Mouse (Mus musculus): Measurements from ENCODE around the gene Rbfox1.

Gene Rbfox1

DNA sequence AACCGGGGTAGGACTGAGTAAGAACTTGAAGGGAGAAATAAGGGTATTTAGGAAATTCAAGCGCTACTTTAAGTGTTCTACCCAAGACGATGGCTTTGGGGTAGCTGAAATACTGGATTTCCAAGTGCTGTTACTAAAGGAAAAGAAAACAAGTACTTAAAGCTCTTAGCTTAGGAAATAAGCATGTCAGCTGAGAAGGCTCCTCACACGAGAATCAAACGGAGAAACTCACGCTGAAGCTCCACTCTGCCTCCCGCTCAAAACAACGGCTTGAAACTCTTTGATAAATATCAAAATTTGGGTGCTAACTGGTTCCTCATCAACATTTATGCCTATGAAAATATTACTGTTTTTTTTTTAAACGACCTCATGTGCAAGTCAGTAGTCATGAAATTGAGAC is 1166.8 kb downstream of the Rbfox1 start:
- no peak for DNase-seq

DNA sequence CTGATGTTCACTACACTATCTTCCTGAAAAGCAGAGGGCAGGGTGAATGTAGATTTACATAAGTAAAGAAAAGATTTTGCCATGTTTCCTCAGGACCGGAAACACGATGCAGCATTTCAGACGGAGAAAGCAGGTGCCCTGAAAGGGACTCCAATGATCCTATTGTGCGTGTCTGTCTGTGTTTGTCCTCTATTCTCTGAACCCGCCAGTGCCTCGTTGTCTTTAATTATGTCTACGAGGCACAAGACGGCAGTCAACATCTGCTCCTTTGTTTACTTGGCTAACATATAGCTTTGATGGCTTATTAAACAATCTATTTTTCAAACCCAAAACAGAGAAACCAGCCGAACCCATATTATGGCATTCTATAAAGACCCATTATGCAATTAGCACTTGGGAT is 1167.3 kb downstream of the Rbfox1 start:
- DNase-seq: no peak

DNA sequence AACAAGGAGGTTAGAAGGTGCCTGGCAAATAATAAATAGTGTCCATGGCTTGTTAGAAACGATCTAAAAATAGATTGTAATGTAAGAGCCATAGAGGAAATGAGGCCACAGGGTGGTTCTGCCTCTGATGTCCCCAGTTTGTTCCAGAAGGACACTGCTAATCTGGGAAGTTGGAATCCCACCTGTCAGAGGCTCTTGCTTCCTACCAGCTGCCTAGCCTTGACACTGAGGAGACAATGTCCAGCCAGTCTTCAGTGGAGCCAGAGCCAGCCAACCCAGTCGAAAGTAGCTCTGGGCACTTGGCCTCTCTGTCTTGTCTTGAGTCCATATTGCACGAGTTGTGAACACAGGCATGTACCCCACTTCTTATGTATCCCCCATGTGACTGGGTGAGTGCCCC is 1172.6 kb downstream of the Rbfox1 start:
- no peak for DNase-seq

DNA sequence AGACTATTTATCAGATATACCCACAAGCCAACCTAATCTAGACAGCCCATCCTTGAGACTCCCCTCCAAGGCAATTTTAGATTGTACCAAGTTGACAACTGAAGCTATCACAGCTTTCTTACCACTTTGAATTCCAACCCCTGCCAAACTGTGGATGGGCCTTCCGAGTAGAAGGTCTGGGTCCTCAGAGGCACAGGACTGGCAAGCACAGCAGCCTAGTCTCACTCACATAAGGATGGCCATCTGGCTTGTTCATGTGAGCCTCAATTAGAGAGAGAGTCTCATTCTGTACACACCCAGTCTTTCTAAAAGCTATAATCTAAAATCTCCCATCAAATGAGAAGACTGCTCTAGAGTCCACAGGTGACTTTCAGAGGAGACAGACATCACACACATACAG is 1173.4 kb downstream of the Rbfox1 start:
- DNase-seq: no peak

DNA sequence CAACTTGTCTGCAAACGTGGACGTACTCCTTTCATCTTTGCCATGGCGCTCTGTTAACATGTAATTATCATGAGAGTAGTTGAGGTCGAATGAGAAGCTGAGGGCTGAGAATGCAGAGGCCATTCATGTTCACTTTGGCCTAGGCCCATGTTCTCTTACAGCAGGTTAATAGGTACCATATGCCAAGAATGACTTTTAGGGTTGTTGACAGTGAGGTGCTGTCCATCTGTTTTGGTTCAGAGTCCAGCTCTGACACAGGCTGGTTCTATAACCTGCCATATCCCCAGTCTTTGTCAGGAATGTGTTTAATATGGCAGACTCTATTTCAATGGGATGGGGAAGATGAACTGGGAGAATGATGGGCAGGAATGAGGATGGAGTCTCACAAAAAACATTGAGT is 1174.4 kb downstream of the Rbfox1 start:
- no peak for DNase-seq

DNA sequence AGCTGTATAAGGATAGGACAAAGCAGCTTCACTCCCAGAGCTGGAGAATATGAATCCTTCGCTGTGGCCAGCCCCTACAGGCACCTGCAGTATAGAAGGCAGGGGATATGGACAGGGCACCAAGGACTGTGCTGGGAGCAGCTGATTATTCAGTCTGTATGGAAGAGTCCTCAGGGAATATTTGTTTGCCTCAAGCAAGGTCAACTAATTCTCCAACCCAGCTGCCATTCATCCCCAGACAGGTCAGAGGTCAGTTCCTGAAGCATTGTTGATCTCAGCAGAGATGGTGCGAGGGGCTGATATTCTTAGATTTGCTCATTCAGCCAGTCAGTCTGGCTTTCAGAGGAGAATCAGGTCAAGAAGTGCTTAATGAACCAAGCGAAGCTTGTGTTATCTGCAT is 1175.7 kb downstream of the Rbfox1 start:
- no peak for DNase-seq

DNA sequence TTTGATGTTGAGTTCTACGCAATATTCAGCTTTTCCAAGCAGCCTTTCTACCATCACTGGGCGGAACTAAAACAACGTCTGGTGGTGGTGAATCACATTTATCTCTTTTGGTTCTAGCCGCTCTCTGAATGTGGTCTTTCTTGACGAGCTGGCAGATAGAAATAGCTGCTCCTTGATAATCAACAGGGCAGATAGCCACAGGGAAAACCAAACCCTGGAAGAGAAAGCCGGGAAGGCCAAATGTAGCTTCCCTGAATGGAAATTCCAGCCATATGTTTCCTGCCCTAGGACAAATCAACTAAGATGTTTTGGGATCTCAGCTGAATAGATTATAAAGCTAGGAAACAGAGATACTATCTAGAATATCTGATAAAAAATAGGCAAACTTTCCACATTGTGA is 1177.4 kb downstream of the Rbfox1 start:
- DNase-seq: no peak

DNA sequence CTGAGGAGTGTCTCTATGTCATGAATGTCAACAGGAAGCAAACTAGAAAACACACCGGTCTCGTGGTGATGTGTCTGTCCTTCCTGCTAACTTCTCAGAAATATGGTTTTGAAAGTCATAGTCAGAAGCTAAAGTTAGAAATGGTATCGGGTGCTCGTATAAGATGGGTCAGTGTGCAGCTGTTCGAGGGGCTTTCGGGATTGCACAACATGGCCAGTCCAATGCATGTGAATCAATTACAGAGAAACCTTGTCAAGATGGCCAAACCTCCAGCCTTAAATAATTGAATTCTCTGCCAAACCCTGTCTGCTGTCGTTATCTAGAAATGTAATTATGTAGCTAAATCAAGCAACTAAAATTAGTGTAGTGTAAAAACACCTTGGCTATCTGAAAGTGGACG is 1182.0 kb downstream of the Rbfox1 start:
- DNase-seq: no peak

DNA sequence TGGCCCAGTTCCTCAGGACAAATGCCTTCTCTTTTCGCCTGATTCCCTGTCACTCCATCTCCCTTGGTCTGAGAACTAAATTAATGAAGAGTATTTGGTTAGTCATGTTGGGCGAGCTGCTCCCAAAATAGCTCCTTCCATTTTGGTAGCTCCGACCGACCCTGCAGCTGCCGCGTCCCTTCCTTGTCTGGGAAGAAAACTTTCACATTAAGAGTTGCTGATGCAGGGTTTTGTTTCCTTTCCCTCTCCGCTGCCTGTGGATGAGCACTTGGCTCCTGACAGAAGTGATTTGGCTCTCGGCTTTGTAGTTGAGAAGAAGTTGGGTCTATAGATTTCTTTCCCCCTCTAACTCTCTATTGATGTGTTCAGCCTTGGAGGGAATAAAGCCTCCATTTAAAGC is 1184.4 kb downstream of the Rbfox1 start:
- DNase-seq: no peak

DNA sequence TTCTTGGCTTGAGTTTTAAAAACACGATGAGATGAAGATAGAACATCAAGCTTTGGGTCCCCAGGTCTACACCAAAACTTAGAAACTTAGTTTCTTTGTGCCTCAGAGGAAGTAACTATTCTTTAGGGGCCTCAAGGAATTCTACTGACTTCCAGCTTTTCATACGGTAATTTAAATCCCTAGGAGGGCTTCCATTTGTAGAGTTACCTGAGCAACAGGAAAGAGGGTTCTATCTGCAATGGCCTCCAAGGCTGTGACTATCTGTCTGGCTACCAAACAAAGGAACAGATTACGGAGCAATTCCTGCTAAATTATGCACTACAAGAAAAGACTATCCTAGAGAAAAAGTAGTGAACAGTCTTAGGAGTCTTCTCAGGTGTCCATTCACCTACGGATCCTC is 1189.6 kb downstream of the Rbfox1 start:
- no peak for DNase-seq

DNA sequence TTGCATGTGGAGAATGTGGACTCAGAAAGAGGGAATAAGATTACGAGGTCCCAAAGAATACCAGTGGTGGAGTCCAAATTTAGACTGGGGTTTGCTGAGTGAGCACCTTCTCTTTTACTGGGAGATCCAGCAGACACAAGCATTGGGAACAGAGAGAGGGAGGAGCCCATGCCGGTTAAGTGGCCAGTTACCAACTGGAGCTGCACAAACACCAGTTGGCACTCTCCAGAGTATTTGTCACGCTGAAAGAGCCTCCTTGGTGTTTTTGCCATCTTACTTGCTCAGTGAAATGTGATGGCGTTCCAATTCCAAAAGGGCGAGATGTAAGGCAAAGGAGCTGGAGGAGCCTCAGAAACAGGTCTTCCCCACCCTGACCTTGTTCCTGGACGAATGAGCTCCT is 1190.6 kb downstream of the Rbfox1 start:
- DNase-seq: no peak

DNA sequence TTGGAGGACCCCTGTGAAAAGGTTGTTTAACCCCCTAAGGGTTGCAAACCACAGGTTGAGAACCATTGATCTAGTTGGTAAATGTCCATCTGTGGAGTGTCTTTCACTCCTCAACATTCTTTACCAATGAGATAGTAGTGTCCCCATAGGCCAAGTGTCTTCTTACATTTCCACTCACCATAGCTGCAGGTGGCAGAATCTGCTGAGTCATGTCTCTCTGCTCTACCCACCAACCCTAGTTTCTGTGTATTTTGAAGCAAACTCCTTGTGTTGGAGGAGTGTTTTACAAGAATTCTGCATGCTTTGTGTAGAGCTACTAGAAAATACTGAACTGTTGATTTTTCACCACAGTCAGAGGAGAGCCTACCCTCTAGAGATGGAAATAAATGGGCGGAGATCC is 1191.2 kb downstream of the Rbfox1 start:
- DNase-seq: no peak

DNA sequence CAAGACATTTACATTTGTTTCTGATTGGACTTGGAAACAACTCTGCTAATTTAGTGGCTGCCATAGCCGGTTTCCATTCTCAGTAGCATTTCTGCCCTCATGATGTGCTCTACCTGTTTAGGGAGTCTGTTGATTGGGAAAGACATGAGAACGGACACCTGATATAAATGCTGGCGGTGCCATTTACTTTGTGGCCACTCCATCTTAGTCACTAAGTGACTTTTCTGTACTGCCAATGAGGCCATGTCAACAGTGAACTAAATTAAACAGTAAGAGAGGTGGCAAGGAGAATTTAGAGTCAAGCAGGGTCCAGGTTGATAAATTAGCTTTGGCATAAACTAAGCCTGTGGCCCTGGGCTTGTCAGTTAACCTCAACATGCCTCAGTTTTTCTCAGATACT is 1191.6 kb downstream of the Rbfox1 start:
- DNase-seq: no peak

DNA sequence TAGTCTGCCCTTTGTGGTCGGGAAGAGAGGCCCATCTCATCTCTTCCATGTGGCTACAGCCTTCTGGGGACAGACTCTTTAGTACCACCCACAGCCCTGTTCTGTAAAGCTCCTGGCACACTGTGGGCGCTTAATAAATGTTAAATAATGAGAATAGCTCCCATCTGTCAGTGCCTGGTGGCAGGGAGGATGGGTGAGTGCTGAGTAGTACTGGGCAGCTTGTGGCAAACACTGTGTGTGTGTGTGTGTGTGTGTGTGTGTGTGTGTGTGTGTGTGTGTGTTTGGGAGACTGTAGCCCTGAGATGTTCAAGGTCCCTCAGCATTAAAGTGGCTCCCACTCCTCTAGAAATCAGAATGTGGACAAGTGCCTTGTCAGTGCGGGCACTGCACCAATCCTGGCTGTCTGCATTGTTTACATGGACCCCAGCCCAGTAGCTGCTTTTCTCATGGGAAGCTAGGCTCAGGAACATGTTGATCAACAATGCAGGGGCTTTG is 1196.0 kb downstream of the Rbfox1 start:
- DNase-seq: peak; percentile 64

DNA sequence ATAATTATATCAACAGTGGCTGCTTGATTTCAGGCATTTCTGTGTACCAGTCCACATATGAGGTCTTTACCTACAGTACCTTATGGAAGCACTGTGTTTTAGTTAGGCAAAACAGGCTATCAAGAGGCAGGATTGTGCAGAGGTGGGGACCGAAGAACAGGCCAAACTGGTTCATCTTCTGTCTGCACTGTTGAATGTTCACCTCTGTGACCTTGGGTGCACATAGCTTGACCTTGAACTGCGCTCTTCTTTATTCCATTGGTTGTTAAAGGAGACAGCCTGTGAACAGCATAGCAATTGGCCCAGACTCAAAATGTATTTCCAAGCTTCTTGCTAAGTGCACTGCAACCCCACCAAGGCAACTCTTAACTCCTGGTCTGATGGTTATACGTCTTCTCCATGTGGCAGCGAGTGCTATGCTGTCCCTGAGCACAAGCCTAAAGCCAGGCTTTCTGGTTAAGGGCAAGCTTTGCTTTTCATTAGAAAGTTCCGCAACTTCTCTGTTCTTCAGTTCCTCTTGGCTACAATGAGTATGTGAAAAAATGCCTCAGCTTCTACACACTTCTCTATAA is 1196.6 kb downstream of the Rbfox1 start:
- DNase-seq: no peak

DNA sequence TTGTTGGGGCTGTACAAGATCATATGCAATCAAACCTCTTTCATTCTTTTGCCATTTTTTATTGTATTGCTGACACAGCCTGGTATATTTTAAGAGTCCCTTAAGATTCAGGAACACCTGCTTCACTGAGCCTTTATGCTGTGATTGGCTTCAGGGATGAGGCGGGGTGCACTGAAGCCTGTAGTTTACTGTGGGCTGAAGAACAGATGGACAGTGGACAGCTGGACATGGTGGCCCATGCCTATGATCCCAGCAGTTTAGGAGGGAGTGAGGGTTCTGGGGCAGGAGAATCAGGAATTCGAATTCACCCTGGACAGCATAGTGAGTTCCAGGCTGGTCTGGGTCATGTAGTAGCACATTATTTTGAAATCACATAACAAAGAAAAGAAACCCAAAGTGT is 1198.8 kb downstream of the Rbfox1 start:
- no peak for DNase-seq

DNA sequence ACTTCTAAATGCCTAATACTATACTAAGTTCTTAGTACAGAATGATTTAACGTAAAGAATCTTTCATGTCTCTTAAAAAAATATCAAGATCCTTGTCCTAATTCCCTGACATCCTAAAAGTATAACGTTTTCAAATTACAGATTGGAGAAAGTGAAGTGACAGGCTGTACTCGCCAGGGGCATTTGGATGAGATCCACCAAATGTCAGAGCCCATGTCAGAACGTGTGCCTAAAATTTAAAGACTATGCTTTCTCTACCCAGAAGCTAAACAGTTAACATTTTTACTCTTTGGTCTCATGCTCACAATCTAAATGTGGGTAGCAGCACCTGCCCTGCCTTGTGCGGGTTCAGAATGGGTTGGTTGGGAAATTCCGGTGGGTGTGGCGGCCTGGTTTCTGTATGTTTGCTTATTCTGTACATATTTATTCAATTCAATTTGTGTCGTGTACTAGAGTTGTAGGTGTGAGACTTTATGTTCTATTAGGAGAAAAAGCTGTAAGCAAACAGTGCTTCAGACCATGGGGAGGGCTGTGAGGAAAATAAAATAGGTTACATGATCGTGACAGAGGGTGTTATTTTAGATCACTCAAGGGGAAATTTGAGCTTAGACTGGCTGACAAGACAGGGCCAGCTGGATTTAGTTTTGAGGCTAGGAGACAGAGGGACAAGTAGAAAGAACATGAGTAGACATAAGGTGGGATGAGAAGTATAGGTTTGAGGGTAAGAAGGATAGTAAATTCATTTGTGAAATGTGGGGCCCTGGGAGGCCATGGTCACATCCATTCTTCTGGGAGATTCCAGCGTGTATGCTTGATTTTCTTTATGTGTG is 1203.7 kb downstream of the Rbfox1 start:
- no peak for DNase-seq

DNA sequence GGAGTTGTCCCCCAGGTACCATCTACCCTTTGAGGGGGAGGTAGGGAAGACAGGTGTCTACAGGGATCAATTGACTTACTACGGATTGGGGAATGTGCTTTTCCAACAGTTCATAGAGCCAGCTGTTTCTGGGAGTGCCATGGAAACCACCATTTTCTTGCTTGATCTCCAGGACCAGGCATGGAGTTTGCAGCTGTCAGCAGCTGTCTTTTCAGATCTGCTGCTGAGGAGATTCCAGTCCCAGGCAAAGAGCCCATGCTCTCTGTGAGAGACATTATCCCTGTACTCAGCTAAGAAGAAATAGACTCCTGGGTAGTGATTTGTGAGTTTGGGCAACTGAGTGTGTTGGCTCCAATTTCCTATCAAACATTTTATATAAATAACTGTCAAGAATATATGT is 1204.3 kb downstream of the Rbfox1 start:
- no peak for DNase-seq

DNA sequence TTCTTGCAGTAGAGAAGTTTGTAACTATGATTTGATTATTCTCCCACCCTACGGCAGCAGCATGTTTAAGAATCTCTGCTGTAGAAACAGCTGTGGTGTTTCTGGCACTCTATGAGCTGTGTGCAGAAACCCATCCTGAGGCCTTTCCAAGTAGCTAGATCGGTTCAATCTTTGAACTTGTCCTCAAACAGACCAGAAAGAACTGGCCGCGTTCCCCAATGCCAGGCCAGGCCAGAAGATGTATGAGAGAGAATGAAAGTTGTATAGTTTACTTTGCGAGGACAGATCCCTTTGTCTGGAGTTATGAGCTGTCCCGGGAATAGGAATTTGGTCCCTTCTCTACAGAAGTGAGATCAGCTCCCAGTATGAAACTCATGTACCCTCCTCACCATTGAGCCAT is 1205.0 kb downstream of the Rbfox1 start:
- no peak for DNase-seq

DNA sequence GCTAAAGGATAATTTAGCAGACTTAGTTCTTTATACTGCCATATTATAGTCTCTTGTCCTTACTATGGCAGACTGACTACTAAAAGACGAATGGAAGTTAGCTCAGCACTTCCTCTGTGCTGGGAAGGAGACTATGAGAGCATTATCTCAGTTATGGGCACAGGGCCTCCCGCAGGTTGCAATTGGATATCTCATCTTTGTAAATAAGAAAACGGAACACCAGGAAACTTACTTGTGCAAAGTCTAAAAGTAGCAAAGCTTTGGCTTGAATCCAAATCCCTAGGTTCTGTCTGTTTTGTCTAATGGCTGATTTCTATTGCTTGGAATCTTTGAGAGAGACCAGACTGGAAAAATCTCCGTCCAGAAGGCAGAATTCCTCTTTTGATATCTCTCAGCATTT is 1207.7 kb downstream of the Rbfox1 start:
- DNase-seq: no peak

DNA sequence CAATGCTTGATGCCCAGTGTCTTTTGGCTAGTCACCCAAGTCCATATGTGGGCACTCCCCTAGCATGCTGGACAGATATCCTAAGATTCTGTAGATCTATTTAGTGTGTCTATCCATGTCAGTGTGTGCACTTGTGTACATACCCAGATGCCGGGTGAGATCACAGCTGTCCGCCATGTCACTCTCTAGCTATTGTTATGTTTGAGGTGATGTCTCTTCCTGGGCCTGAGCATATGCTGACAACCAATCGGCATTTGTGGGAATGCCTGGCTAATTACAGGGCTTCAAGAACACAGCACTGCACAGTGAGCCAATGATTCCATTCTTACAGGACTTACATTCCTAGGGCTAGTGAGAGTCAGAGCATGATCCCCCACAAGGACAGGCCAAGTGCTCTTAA is 1208.5 kb downstream of the Rbfox1 start:
- no peak for DNase-seq

DNA sequence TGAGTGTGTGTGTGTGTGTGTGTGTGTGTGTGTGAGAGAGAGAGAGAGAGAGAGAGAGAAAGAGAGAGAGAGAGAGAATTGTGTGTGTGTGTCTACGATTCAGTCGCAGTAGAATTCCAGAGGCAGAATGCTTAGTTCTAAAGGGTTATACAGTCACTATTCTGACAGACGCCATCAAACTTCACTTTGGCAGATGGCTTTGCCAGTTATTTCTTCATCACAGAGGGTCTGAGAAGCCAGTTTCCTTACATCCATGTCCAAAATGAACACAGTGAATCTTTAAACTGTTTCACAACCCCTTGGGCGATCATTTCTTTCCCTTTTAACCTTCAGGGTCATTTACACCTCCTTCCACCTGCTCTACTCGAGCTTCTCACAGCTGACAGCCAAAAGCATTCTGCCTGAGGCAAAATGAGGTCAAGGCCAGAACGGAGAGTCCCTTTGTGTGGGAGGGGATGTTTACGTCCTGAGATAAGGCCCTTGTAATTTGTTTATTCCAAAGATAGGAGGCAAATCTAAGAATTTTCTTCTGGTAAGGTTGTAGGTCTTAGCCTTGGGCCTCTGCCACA is 1209.1 kb downstream of the Rbfox1 start:
- DNase-seq: no peak

DNA sequence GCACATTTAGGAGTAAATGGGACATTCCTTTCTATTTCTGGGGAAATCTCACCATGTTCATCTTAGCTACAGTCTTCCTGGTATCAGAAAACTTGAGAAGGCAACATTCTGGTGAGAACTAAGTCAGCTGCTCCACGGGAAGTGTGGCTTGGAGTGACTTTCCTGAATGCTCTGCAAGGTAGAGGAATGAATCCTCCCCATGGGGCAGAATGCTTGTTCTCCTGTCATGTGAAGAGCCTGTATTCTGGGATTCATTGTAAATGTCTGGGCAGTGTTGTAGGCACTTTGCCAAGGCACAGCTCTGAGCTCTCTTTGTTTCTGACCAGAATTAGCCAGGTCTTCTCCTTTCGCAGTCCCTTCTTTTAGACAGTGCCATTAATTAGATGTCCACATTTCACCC is 1211.9 kb downstream of the Rbfox1 start:
- peak; percentile 28 for DNase-seq

DNA sequence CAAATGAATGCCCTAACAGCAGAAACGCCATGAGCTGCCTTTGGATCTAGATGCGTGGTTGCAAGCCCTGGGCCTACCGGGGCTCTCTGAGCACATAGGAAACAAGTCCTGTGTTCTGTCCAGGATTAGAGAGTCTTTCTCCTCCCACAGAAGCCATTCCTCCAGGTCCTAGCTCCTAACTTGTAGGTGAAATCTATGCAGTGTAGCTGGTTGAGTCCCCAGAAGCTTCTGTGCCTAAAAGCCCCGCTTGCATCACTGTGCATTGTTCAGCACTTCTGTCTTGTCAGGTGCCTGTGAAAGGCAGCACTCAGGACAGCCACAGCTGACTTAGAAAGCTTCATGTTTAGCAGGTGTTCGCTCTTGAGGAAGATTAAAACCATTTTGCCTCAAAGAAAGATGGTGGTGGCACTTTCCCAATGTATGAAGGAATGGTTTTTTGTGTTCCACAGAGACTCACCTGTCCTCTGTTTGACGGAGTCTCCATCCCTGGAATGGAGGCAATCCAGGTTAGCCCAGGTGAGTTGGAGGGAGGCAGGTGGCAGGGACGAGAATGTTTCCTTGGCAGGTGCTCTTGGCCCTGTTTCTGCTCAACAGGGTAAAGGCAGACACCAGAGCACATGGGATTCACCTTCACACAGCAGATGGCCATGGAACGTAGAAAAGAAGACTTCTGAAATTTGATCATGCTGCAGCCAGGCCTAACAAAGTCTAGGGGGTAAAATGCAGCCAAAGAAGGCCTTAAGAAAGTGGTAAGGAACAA is 1213.0 kb downstream of the Rbfox1 start:
- DNase-seq: peak; percentile 49

Data from cerebellum, adult 11 months (tissue).